Mouse (Mus musculus) cerebellum, adult 11-12 months (tissue): ENCODE data around the gene Gyg.
"Not testable (repeated sequence)": the region's sequence is repeated elsewhere in the genome, so short reads cannot be mapped to it uniquely, and the experiment has no call there.

ENCODE experiments used
- DNase-seq: peaks from one replicate; pipeline ENCODE4 v3.0.0; 2022

Gyg gene

DNA sequence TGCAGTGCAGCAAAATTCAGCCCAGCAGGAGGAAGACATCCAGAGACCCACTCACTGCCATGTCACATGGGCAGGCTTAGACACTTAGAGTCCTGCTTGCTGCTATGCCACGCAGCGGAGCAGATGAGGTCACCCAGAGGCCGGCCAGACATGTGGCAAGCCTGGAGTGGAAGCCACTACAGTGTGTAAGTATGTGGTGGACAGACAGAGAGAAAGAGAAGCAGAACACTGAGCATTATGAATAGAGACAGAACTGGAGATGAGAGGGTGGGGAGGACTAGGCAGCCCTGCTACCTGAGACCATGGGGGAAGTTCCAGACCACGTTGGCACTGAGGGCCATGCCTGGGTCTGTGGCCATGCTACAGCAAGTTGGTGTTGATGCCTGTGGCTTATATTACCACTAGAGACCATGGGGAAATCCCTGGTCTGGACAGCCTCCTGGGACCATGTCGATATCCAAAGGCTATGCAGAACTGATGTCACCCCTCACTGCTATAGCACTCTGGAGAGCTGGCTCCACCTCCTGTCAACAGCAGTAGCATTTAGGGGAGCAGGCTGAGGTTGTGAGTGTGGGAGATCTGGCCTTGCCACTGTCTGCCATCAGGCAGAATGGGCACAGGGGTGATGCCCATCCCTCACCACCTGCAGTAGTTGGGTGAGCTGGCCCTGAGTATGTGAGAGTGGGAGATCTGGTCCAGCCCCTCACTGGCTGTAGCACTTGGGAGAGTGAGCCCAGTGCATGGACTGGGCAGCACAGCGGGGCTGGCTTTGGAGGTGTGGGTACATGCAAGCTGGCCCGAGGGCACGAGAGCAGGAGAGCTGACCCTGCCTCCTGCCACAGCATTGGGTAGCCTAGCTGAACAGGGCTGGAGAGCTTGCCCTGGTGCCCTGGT is 24.4 kb downstream of the Gyg start:
- DNase-seq = no peak

- DNase-seq = no peak
Measured at GRCm38 (mm10) chr3:20129491-20129890, 25.6 kb downstream of the Gyg start.

- DNase-seq = no peak
Measured at GRCm38 (mm10) chr3:20127047-20127595, 28.0 kb downstream of the Gyg start.

GRCm38 (mm10) chr3:20125604-20126003 is 29.5 kb downstream of the Gyg start:
- DNase-seq = no peak

DNA sequence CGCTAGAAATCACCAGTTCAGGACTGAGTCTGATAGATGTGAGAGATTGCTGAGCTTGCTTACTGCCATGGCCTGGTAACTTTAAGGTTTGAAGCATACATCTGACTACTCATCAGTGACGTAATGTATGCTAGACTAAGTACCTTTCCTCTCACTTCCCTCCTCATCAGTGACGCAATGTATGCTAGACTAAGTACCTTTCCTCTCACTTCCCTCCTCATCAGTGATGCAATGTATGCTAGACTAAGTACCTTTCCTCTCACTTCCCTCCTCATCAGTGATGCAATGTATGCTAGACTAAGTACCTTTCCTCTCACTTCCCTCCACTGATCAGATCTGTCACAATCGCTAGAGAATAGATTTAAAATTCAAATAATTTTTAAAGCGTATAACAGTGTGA is 33.5 kb downstream of the Gyg start:
- DNase-seq = not testable (repeated sequence)

GRCm38 (mm10) chr3:20119686-20120244 is 35.4 kb downstream of the Gyg start:
- no peak for DNase-seq

DNA sequence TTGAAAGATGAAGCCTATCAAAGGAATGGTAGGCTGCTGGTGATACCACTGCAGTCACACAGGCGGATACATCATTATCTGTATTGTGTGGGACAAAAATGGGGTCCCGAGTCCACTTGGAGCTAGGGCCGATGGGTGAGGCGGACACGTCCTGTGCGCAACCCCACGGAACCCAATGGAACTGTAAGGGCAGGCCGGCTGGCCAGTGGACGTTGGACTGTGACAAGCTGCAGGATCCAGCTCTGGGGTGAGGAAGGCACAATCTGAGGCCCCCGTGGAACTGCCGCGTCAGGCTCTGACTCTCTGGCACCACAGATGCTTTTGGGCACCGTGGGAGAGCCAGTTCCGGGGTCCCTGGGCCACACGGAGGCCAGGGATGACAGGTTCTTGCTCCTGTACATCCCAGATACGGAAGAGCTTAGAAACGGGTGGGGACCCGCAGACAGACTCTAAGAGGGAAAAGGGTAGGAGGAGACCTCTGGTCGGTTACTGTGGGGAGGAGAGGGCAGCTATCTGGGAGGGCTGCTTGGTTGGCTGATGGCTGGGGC is 36.0 kb downstream of the Gyg start:
- no peak for DNase-seq

DNA sequence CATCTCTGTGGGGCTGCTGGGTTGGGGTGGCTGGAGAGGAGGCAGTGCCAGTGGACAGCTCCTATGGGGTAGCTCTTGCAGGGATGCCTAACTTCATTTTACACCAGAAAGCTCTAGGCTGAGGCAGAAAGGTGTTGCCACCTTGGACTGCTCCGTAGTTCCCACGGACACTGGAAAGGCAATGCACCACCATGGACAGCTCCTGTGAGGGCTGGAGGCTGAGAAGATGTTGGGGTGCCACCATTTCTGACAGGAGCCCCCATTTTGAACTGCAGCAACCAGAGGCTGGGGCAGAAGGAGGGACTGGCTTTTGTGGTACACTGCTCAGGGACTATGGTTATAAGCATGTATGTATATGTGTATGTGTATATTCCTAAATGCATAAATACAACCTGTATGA is 43.2 kb downstream of the Gyg start:
- no peak for DNase-seq

DNA sequence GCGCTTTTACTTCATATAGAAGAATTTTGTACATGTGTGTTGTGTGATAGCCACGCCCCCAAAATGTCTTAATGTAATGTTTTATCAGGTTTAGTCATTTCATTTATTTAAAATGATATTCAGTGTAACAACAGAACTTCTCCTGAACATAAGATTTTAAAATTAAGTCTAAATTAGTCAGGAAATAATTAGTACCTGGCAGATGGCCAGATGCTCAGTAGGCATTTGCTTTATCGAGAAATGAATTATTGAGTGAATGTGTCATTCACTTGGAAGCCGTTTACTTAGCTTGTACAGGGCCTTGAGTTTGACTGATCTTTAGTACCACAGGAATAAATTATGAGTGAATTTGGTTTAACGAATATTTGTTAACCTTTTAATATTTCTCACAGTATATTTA is 46.2 kb downstream of the Gyg start:
- DNase-seq = no peak

DNA sequence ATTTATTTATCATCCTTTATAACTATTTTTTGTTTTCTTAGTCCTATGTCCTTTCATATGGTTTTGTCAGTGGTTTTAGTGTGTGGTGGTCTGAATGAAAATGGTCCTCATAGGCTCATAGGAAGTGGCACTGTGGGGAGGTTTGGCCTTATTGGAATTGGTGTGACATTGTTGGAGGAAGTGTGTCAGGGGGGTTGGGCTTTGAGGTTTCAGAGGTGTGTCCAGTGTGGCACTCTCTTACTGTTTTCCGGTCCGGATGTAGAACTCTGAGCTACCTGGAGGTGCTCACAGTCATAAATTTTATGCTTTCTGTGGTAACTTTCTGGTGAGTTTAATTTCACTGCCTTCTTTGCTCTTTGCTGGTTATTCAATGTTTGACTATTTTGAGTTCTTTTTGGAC is 50.3 kb downstream of the Gyg start:
- no peak for DNase-seq

DNA sequence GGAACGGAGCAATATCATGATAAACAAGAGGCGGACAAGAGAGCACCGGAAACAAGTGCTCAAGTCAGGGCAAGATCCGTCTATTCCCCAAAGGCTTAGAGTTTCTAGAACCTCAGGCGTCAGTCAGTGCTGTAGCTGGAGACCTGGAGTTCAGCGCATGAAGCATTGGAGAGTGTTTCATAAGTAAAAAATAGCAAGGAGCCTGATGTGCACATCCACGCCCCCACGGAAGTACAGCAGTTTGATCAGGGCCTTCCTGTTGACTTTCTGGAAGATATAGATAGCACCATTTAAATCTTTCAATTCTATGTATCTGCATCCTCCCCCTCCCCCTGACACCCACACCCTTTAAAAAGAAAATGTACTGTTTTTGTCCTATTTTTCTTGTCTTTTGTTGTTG is 50.8 kb downstream of the Gyg start:
- no peak for DNase-seq

- DNase-seq = no peak
Measured at GRCm38 (mm10) chr3:20103830-20104229, 51.3 kb downstream of the Gyg start.

- no peak for DNase-seq
Measured at GRCm38 (mm10) chr3:20082161-20082560, 73.0 kb downstream of the Gyg start.

DNA sequence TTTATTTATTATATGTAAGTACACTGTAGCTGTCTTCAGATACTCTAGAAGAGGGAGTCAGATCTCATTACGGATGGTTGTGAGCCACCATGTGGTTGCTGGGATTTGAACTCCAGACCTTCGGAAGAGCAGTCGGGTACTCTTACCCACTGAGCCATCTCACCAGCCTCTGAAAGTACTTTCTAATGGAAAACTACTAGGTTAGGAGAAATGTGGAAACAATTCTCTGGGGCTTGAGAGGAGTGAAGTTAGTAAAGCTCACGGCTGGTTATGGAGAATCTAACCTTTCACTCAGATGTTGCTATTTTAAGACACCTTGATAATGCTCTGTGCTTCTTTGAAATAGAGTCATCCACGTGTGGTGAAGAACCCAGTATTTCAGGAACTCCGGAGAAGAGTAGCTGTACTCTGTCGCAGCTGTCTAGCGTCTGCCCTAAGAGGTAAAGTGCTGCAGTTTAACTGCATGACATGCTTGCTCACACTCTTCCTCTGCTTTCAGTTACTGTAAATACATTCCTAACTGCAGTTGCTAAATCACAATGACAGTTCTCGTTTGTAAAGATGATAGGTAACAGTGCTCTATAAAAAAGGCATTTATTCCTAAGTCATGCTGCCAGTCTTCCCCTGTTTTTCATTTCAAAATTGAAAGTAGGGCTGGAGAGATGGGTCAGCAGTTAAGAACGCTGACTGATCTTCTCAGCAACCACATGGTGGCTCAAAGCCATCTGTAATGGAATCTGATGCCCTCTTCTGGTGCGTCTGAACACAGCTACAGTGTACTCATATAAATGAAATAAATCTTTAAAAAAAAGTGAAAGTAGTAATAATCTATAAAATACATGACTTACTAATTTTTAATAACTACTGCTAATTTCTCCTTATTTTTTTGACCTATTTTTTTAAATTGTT is 78.7 kb downstream of the Gyg start:
- DNase-seq = no peak
